Mouse (Mus musculus): ENCODE measurements at regions not wholly inside any gene's neighbourhood (a gene's known extent, or its start where the extent isn't known, plus 50 kb on each side); places are given as distances from the start of the nearest gene placed in this dataset.

GRCm38 (mm10) chr12:9979113-9979507 is 390.7 kb upstream of the Nt5c1b start:
- TF ChIP-seq CTCF (IDR thresholded peaks at IDR 0.05; ENCODE audit: borderline replicate concordance, extremely low read depth, insufficient read depth, insufficient read length) (no peak), POLR2A (IDR thresholded peaks at IDR 0.05; ENCODE audit: borderline replicate concordance, extremely low read depth, insufficient read depth, insufficient read length, poor library complexity, severe bottlenecking) (no peak)
